Mouse (Mus musculus) MN1 (cell line): ENCODE measurements at regions not wholly inside any gene's neighbourhood (a gene's known extent, or its start where the extent isn't known, plus 50 kb on each side); places are given as distances from the start of the nearest gene placed in this dataset.
"Not testable (repeated sequence)": the region's sequence is repeated elsewhere in the genome, so short reads cannot be mapped to it uniquely, and the experiment has no call there.

ENCODE experiments used
- DNase-seq: peaks from one replicate; pipeline ENCODE4 v3.0.0-alpha.2; 2016; ENCODE audit warnings: low spot score

DNA sequence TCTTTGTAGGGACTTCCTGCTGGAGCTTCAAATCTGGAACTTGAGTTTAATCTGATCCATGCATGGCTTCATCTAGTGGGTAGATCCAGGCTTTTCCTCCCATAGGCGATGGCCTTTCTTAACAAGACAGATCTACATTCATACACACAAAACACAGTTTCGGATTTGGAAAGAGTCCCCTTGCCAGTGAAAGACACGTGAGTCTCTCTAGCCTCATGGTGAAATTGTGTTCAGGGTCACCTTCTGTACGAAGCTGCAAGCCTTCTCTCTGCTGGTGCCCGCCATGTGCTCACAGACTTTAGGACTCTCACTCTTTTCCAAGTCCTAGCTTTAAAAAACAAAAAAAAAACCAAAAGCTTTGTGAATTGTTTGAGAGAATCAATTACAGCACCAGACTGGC is 51.4 kb upstream of the Dlx2 start:
- no peak for DNase-seq

GRCm38 (mm10) chr2:71598368-71598767 is 51.8 kb upstream of the Dlx2 start:
- no peak for DNase-seq

- DNase-seq: peak; percentile 79
Observed at GRCm38 (mm10) chr2:71598778-71599177, 52.2 kb upstream of the Dlx2 start.

GRCm38 (mm10) chr2:71600213-71600612 is 53.7 kb upstream of the Dlx2 start:
- DNase-seq: no peak

DNA sequence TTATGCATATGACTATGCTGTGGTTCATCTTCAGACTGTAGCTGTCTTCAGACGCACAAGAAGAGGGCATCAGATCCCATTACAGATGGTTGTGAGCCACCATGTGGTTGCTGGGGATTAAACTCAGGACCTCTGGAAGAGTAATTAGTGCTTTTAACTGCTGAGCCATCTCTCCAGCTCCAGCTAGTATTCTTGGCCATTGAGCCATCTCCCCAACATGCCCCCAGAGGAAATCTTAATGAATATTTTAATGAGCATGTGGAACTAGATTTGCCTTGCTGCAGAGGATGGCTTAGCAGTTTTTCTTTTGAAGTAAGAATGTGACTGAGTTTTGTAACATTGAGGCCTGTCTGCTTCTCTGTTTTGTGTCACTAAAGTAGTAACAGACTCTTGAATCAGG is 54.4 kb upstream of the Dlx2 start:
- DNase-seq: no peak

- not testable (repeated sequence) for DNase-seq
Observed at GRCm38 (mm10) chr2:71603796-71604195, 57.2 kb upstream of the Dlx2 start.

DNA sequence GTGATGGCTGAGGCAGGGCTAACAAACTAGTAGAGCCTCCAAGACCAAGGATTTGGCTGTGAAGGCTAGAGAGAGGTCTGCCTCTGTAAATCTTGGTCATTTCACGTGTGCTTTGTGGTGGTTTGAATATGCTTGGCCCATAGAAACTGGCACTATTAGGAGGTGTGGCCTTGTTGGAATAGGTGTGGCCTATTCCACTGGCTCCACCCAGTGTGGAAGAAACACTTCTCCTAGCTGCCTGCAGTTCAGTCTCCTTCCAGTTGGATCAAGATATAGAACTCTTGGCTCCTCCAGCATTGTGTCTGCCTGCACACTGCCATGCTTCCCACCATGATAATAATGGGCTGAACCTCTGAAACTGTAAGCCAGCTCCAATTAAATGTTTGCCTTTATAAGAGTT is 59.1 kb upstream of the Dlx2 start:
- DNase-seq: no peak

DNA sequence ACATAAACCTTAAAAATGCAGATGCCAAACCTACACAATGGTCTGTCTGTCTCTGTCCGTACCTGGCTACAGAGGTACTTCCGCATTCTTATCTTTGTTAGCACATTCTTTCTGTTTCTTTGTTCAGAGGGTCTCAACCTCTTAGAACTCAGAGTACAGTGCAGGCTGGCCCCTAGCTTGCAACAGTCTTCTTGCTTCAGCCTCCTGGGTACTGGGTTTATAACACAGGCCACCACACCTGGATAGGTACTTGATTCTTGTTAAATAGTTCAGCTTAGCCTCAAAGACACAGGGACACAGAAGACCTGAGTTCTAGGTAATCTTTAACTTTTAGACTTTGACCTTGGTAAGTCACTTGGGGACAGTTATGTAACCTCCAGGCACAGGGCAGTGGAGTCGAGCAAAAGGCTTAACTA is 60.5 kb upstream of the Dlx2 start:
- no peak for DNase-seq

GRCm38 (mm10) chr2:71613216-71613615 is 66.7 kb upstream of the Dlx2 start:
- no peak for DNase-seq

- DNase-seq: no peak
Observed at GRCm38 (mm10) chr2:71616526-71616925, 70.0 kb upstream of the Dlx2 start.

- DNase-seq: no peak
Observed at GRCm38 (mm10) chr2:71621458-71621857, 74.9 kb upstream of the Dlx2 start.

DNA sequence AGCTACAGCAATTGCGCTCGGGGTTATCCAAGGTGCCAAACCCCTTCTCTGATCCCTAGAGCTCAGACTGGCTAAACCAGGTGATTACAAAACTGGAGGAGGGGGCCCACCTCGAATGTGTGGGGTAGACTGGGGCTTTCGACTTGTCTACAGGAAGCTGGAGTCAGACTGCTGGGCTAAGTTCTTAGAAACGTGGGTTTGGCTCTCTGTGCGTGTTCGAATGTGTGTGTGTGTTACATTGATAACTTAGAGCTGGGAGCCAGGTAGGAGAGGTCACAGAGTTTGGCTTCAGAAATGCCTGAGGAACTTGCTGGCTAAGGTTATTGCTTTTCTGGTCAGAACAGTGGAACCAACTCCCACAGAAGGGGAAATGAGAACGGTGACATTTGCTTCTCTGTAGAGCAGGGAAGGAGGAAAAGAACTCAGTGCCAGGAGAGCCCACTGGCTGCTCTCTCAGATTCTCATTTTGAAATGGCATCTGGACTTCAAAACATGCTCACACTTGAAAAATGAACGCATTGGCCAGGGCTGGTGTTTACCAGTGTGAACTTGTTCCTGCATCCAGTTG is 76.1 kb upstream of the Dlx2 start:
- DNase-seq: no peak

DNA sequence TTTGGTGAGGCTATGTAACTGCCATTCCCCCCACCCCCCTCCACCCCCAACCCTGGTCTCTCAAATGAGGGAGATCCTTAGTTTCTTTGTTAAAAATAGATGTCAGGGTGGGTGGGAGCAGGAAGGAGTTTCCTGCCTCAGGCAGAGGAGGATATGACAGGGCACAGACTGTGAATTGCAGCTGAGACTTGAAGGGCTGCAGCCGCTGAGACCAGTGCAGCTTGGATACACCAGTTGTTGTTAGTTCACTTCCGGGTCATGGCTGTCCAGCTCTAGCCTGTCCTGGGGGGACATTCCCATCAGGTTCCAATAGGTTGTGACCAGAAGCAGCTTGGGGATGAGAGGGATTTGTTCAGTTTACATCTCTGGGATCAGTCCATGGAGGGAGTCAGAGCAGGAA is 76.6 kb upstream of the Dlx2 start:
- DNase-seq: no peak

DNA sequence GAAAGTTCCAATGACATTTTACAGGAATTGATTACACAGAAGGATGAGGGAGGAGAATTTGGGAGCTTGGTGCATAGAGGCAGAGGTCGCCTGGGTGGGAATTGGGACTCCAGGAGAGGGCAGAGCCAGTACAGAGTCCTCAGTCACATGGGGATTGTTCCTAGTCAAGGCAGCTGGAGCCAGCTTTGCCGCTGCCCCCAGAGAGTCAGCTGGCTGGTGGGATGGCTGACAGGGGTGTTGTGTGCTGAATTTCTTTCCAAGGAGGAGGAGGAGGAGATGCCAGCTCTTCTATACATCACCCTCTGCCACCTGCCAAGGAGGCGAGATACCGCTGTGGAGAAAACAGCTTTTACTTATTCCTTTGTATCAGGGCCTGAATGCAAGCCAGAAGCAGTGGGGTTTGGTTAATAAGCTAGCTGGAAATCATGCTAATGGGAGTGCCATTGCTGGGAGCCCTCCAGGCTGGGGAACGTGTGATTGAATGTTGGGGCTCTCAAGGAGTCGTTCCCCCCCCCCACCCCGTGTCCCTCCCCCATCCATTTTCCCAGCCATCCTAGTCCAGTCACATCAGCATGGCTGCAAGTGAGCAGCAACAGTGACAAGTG is 78.8 kb upstream of the Dlx2 start:
- no peak for DNase-seq

GRCm38 (mm10) chr2:71626404-71626803 is 79.8 kb upstream of the Dlx2 start:
- no peak for DNase-seq

GRCm38 (mm10) chr2:71627097-71627755 is 80.7 kb upstream of the Dlx2 start:
- no peak for DNase-seq

DNA sequence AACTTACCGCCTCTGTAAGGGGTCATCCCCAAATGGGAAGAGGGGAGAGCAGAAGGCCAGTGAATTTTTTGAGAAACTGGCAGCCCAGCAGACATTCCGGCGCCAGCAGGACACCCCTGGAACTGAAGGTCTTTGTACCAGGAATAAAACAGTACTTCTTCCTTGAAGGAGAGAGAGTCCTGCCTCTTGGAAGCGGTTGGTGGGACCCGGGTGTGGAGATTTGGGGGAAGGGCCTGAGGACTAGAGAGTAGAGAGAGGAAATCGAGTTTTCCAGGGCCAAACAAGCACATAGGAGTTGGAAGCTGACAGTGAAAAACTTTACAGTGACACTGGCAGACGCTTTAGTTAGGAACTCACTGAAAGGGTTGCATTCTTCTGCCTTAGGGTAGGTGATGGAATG is 82.3 kb upstream of the Dlx2 start:
- no peak for DNase-seq

GRCm38 (mm10) chr2:71629301-71630142 is 83.0 kb upstream of the Dlx2 start:
- no peak for DNase-seq

DNA sequence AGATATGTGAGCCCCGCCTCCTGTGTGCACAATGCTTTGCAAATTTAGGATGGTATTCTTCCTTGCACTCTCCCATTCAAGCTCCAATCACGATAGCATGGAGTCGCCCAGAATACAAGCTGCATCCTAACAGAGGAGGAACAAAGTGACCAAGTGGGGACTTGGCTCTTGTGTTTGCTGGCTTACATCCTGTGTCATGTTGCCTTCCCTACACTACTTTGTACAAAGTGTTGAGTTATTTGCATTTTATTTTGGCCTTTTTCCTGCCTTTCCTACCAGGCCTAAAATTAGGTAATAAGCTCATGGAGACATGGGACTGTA is 83.5 kb upstream of the Dlx2 start:
- DNase-seq: no peak

GRCm38 (mm10) chr2:71633471-71633870 is 86.9 kb upstream of the Dlx2 start:
- no peak for DNase-seq

DNA sequence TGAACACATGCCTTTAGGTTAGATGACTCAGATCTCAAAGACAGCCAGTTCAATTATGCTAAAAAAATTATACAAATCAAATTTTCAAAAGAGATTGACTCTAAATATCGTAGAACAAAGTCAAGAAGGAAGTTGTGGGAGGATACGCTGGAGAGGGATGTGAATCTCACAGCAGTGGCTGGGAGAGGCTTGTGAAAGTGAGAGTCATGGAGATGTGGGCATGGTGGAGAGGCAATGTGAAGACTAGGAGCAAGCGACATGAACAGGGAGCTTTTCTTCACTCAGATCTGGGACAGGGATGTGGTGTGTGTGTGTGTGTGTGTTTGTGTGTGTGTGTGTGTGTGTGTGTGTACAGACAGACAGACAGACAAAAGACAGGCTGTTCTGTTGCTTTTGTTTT is 87.9 kb upstream of the Dlx2 start:
- DNase-seq: no peak

- DNase-seq: no peak
Observed at GRCm38 (mm10) chr2:71636134-71636533, 89.6 kb upstream of the Dlx2 start.

- DNase-seq: peak; percentile 23
Observed at GRCm38 (mm10) chr2:71636590-71636989, 90.0 kb upstream of the Dlx2 start.
